Mouse (Mus musculus) bone marrow, adult 2 months (tissue): ENCODE results near the gene Ryr2.

Experiments
- CTCF ChIP-seq: fragments of 200-500 bp; IDR thresholded peaks from 2 replicates; pipeline ENCODE4 v1.5.1; 2011; ENCODE audit warnings: low read length, control low read depth; ENCODE audit not compliant: control insufficient read depth, insufficient read depth
- POLR2A ChIP-seq: fragments of 200-500 bp; IDR thresholded peaks from 2 replicates; pipeline ENCODE4 v1.6.1; 2011; ENCODE audit warnings: low read depth, mild to moderate bottlenecking, control low read depth, low read length, borderline replicate concordance; ENCODE audit not compliant: control insufficient read depth

GRCm38 (mm10) chr13:11837870-11838269 lies 268.9 kb downstream of the Ryr2 start:
- TF ChIP-seq POLR2A (no peak), CTCF (no peak)
